Mouse (Mus musculus) ES-Bruce4 (cell line): ENCODE data around the gene Itln1.

Source experiments
- CTCF ChIP-seq: IDR thresholded peaks from one replicate; pipeline ENCODE4 v1.8.1; 2011; ENCODE audit warnings: low read depth, low read length
- EP300 ChIP-seq: IDR thresholded peaks from 2 replicates; pipeline ENCODE4 v1.6.1; 2011; ENCODE audit warnings: low read depth, low read length; ENCODE audit not compliant: insufficient read depth
- POLR2A ChIP-seq: IDR thresholded peaks from one replicate; pipeline ENCODE4 v1.8.1; 2011; ENCODE audit warnings: low read length; ENCODE audit not compliant: insufficient read depth

DNA sequence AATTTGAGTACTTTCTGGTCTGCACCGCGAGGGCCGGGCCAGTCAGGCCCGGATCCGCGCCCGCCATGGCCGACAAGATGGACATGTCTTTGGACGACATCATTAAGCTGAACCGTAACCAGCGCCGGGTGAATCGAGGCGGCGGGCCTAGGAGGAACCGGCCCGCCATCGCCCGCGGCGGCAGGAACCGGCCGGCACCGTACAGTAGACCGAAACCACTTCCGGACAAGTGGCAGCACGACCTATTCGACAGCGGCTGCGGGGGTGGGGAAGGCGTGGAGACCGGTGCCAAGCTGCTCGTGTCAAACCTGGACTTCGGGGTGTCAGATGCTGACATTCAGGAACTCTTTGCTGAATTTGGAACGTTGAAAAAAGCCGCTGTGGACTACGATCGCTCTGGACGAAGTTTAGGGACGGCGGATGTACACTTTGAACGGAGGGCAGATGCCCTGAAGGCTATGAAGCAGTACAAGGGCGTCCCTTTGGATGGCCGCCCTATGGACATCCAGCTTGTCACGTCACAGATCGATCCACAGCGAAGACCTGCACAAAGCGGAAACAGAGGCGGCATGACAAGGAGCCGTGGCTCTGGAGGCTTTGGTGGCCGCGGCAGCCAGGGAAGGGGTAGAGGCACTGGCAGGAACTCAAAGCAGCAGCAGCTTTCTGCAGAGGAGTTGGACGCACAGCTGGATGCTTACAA, 31.4 kb downstream of the Itln1 start:
- no peak for TF ChIP-seq CTCF
- TF ChIP-seq POLR2A, result no peak
- no peak for TF ChIP-seq EP300
